Mouse (Mus musculus) effector memory CD4-positive, alpha-beta T cell, adult 5 months (primary cell): Measurements from ENCODE around the gene Hspbap1. TPM values are rescaled to one million over a fixed set of nuclear protein-coding genes. Genes with fewer than 3 reads are reported as not detected.

Experiments
- polyA plus RNA-seq: library from polyadenylated mRNA; unstranded; fragments of 100-300 nt; shearing (Covaris generic); gene quantifications from one replicate; pipeline ENCODE4 v1.2.1, GENCODE M21; 2017

The Hspbap1 gene
- polyA plus RNA-seq: 11.7 TPM

GRCm38 (mm10) chr16:35769878-35770657 lies at the start of gene Hspbap1:
Gene Hspbap1, plus strand, starts transcription at chr16:35770375.

GRCm38 (mm10) chr16:35768785-35769642 lies 1.2 kb upstream of the Hspbap1 start, which contains the start of gene Dirc2:
Gene Dirc2, minus strand, starts transcription at chr16:35769356.

GRCm38 (mm10) chr16:35871048-35871851 lies 101.1 kb downstream of the Hspbap1 start, which contains the start of gene Parp14:
Gene Parp14, minus strand, starts transcription at chr16:35871544.

Other genes starting within 250 kb of the Hspbap1 start
- not detected for gene Sema5b, start 229.2 kb upstream of the Hspbap1 start, polyA plus RNA-seq
- 24.0 TPM for gene Dirc2, start 1.0 kb upstream of the Hspbap1 start, polyA plus RNA-seq
- 43.6 TPM for gene Parp14, start 101.2 kb downstream of the Hspbap1 start, polyA plus RNA-seq
- gene Parp9, start 168.1 kb downstream of the Hspbap1 start, polyA plus RNA-seq: 37.4 TPM
- gene Dtx3l, start 168.8 kb downstream of the Hspbap1 start, polyA plus RNA-seq: 22.8 TPM
- gene Kpna1, start 208.4 kb downstream of the Hspbap1 start, polyA plus RNA-seq: 214 TPM